Mouse (Mus musculus): ENCODE data around the gene Olfr506. TPM values are rescaled to one million over a fixed set of nuclear protein-coding genes. Genes with fewer than 3 reads are reported as not detected.

Olfr506 gene
- polyA plus RNA-seq (2012; fragmentation: generic; extraction: Trizol) = not detected

GRCm38 (mm10) chr7:108610487-108610886 is at the start of gene Olfr506:
Gene Olfr506, plus strand, starts transcription at chr7:108610787.

GRCm38 (mm10) chr7:108565693-108566092 is 44.9 kb upstream of the Olfr506 start, which contains the start of gene Olfr504:
Gene Olfr504, minus strand, starts transcription at chr7:108565793.

GRCm38 (mm10) chr7:108621514-108621913 is 10.9 kb downstream of the Olfr506 start, which contains the start of gene Olfr507:
Gene Olfr507, plus strand, starts transcription at chr7:108621814.

DNA sequence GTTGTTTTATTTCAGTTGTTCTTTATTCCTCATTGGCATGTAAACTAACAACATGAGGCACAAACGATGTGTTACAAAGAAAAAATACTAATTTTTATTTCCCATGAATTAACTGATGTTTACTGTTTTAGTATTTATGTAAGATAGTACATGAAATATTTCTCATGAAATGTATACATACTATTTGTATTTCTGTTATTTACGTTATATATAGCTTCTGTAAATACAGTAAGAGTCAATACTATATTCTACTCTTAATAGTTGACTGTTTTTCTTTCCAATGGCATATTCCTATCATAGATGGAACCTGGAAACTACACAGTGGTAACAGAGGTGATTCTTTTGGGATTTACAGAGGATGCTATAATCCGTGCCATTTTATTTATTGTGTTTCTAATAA is 19.1 kb downstream of the Olfr506 start, which contains the start of gene Olfr508:
TSS of gene Olfr508 (plus strand) at position 301 of the 400 bp plus-strand sequence.

DNA sequence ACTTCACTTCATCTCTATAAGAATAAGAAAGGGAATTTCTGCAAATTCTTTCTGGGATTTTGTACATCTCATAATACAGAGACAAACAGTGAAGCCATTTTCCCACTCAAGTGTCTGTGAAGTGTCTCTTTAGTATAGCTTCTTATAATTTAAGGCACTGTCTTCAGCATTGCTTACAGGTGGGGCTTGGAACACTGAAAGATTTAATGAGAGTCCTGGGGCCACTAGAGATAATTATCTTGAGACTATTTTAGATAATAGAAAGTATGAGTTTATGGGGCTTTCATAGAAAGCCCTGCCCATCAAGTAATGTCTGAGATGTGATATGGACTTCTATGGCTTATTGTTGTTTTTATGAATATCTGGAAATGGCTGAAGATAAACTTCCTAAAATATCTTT is 41.2 kb downstream of the Olfr506 start, which contains the start of gene Olfr509:
TSS of gene Olfr509 (minus strand) at position 101 of the 400 bp plus-strand sequence.

Other genes starting within 250 kb of the Olfr506 start
- not detected for gene Olfr494, start 245.5 kb upstream of the Olfr506 start, polyA plus RNA-seq (2012; fragmentation: generic; extraction: Trizol)
- not detected for gene Olfr495, start 217.6 kb upstream of the Olfr506 start, polyA plus RNA-seq (2012; fragmentation: generic; extraction: Trizol)
- gene Olfr497, start 190.4 kb upstream of the Olfr506 start, polyA plus RNA-seq (2012; fragmentation: generic; extraction: Trizol) = not detected
- gene Olfr498, start 145.5 kb upstream of the Olfr506 start, polyA plus RNA-seq (2012; fragmentation: generic; extraction: Trizol) = not detected
- gene Olfr502, start 85.7 kb upstream of the Olfr506 start, polyA plus RNA-seq (2012; fragmentation: generic; extraction: Trizol) = not detected
- gene Olfr503, start 66.3 kb upstream of the Olfr506 start, polyA plus RNA-seq (2012; fragmentation: generic; extraction: Trizol) = not detected
- gene Olfr504, start 45.0 kb upstream of the Olfr506 start, polyA plus RNA-seq (2012; fragmentation: generic; extraction: Trizol) = not detected
- gene Olfr507, start 11.0 kb downstream of the Olfr506 start, polyA plus RNA-seq (2012; fragmentation: generic; extraction: Trizol) = not detected
- not detected for gene Olfr508, start 19.2 kb downstream of the Olfr506 start, polyA plus RNA-seq (2012; fragmentation: generic; extraction: Trizol)
- not detected for gene Olfr509, start 41.1 kb downstream of the Olfr506 start, polyA plus RNA-seq (2012; fragmentation: generic; extraction: Trizol)
- not detected for gene Olfr510, start 55.6 kb downstream of the Olfr506 start, polyA plus RNA-seq (2012; fragmentation: generic; extraction: Trizol)
- not detected for gene Olfr512, start 102.5 kb downstream of the Olfr506 start, polyA plus RNA-seq (2012; fragmentation: generic; extraction: Trizol)
- gene Olfr513, start 140.2 kb downstream of the Olfr506 start, polyA plus RNA-seq (2012; fragmentation: generic; extraction: Trizol) = not detected
- gene Olfr514, start 215.2 kb downstream of the Olfr506 start, polyA plus RNA-seq (2012; fragmentation: generic; extraction: Trizol) = not detected
- not detected for gene Olfr516, start 239.7 kb downstream of the Olfr506 start, polyA plus RNA-seq (2012; fragmentation: generic; extraction: Trizol)